10 mouse cellular contexts compared by ENCODE assay signal in genomic region chr12:30912840-30913239, GRCm38 (mm10). TPM values are rescaled to one million over a fixed set of nuclear protein-coding genes. Genes with fewer than 3 reads are reported as not detected.
A peak's percentile ranks its signal among the peaks of the same experiment; 100 is the strongest.
DNase-seq lines count a peak whose midpoint lies in the region; TF ChIP-seq lines count a peak whose summit lies in the region.
"Had no signal": no experiment of that assay in that cellular context is flagged by ENCODE, and none has a peak within 500 bp of the region (broad histone marks: within the 10 kb centered on the region; RNA-seq: fewer than 3 reads in every experiment).

No protein-coding gene starts in this region.

- 33% methylated on average over 3 of the region's 3 CpGs for WGBS in kidney, adult 2 months

- peak; percentile 14 for DNase-seq in cerebellum, adult 9-10 months
- DNase-seq in cerebellum, adult 9-11 months = no peak
- DNase-seq in fat pad, adult 2 months (ENCODE audit: extremely low read depth, low read depth, low spot score) = peak; percentile 33
- DNase-seq in kidney, adult 2 months = peak; percentile 52
- peak; percentile 7 for DNase-seq in lung, postnatal 25 days (ENCODE audit: low spot score)
- no peak for DNase-seq in gastrocnemius, postnatal 14 days
- no peak for DNase-seq in right cerebral cortex, adult 2 months (ENCODE audit: low spot score in 2 of 2)
- DNase-seq in T-cell, adult 2 months (ENCODE audit: low spot score) = no peak
- DNase-seq: heart, postnatal 36 days had no signal

- H3K27me3 ChIP-seq in kidney, adult 2 months (replicated peaks; ENCODE audit: control insufficient read depth, insufficient read depth, low read length) = no peaks in the 10 kb centered on the region

- peak overlapping the region; percentile 44 for H3K4me3 ChIP-seq in kidney, adult 2 months (ENCODE audit: insufficient read depth, low read depth, low read length)

- TF ChIP-seq POLR2A in kidney, adult 2 months (IDR thresholded peaks at IDR 0.05; ENCODE audit: low read depth, low read length) = no peak

- H3K36me3 ChIP-seq in kidney, adult 2 months (ENCODE audit: control insufficient read depth, insufficient read depth, low read length) = no peaks in the 10 kb centered on the region

- H3K27ac ChIP-seq in kidney, adult 2 months (ENCODE audit: insufficient read depth, low read depth, low read length) = peak overlapping the region; percentile 95

- intact Hi-C loops in gastrocnemius, postnatal 14 days (cut with DNase I; ENCODE audit: low total_unique reads) = no loop called here

- TF ChIP-seq CTCF in kidney, adult 2 months (conservative IDR thresholded peaks at IDR 0.05; ENCODE audit: insufficient read depth, insufficient read length, low read depth, low read length) = no peak

- peaks cover 10% of the 10 kb centered on the region; the same call in 1 of the 2 replicates for H3K4me1 ChIP-seq in kidney, adult 2 months (ENCODE audit: control insufficient read depth, insufficient read depth, low read length)

RNA-seq across cellular contexts. Expression of gene Sh3yl1, which starts 1.4 kb away (rescaled TPM):
- 11.6 and 13.5 TPM in 2 replicates for polyA plus RNA-seq in kidney, adult 2 months (2012; rRNA removed)
- 1 to 10 TPM; 1.2 to 1.3 TPM for total RNA-seq in gastrocnemius, postnatal 14 days (2021)

RNA-seq across cellular contexts. Expression of gene Acp1, which starts 1.5 kb away (rescaled TPM):
- polyA plus RNA-seq in kidney, adult 2 months (2012; rRNA removed) = 9.6 and 12.2 TPM in 2 replicates
- 10 to 100 TPM; 35.6 to 36.2 TPM for total RNA-seq in gastrocnemius, postnatal 14 days (2021)

RNA-seq across cellular contexts. Expression of gene Alkal2, which starts 28.7 kb away (rescaled TPM):
- polyA plus RNA-seq in kidney, adult 2 months (2012; rRNA removed) = 0.41 and 0.87 TPM in 2 replicates
- 1 to 10 TPM in 1 of 2 experiments, under 1 TPM in 1; 0.68 to 1.7 TPM for total RNA-seq in gastrocnemius, postnatal 14 days (2021)
- total RNA-seq: neutrophil, adult 5-6 weeks had no signal

Comparison
In these comparisons a context has a peak if more than half of its experiments do, and no peak if none do; other contexts are left out.
1. DNase-seq: peak in cerebellum, adult 9-10 months (single experiment), fat pad, adult 2 months (single experiment), kidney, adult 2 months (single experiment) and lung, postnatal 25 days (single experiment); none in cerebellum, adult 9-11 months (single experiment), gastrocnemius, postnatal 14 days (single experiment), right cerebral cortex, adult 2 months (0 of 2) and T-cell, adult 2 months (single experiment).